In the genomic region with DNA sequence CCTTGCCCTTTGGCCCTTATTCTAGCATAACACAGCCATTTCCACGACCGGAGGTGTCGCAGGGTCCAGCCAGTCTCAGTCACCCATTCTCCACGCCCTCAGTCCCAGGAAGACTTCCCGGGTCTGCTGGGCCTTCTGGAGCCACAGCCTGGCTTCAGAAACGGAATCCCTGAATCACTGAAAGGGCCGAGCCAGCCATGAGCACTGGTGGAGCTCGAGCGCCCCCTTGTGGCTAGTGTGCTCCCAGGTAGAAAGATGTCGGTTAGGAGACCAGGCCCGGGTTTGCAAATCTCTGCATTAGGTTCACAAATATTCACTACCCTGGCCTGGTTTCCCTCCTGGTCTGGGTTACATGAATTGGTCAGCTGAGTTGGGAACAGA, we compare ENCODE assay signal across 9 mouse cellular contexts. TPM values are rescaled to one million over a fixed set of nuclear protein-coding genes. Genes with fewer than 3 reads are reported as not detected.
DNase-seq lines count a peak whose midpoint lies in the region; ATAC-seq lines count a peak whose summit lies in the region.
"Had no signal": no experiment of that assay in that cellular context is flagged by ENCODE, and none has a peak within 500 bp of the region (broad histone marks: within the 10 kb centered on the region; RNA-seq: fewer than 3 reads in every experiment).

No protein-coding gene starts in this region.

- H3K9ac ChIP-seq in hindbrain, embryonic 11.5 days (ENCODE audit: low read depth, low read length) = 0 out of 2 replicates have a peak overlapping the region, but pooled peaks have one; percentile 24
- no peak overlapping the region for H3K9ac ChIP-seq in lung, embryonic 16.5 days (ENCODE audit: low read length)

- H3K9me3 ChIP-seq in hindbrain, embryonic 11.5 days (ENCODE audit: control insufficient read depth, low read length) = no peaks in the 10 kb centered on the region
- H3K9me3 ChIP-seq in lung, embryonic 16.5 days (ENCODE audit: control insufficient read depth, low read length) = no peaks in the 10 kb centered on the region

- peaks cover 25% of the 10 kb centered on the region for H3K4me1 ChIP-seq in hindbrain, embryonic 11.5 days (replicated peaks; ENCODE audit: control insufficient read depth, insufficient read depth, low read length)
- H3K4me1 ChIP-seq in lung, embryonic 16.5 days (replicated peaks; ENCODE audit: control insufficient read depth, insufficient read depth, low read length) = no peaks in the 10 kb centered on the region

- DNase-seq in MEL-GATA-1-ER (ENCODE audit: extremely low read depth, low read depth) = peak; percentile 52
- DNase-seq in cerebellum, adult 8-10 months = peak; percentile 77
- peak; percentile 64 to 96 for DNase-seq in frontal cortex, adult 2 months (ENCODE audit: extremely low spot score in 1 of 2, low spot score in 1 of 2)
- peak; percentile 96 for DNase-seq in hindbrain, embryonic 11.5 days (ENCODE audit: low spot score)
- peak; percentile 72 for DNase-seq in layer of hippocampus, adult 9-10 months (ENCODE audit: low spot score)
- DNase-seq in ovary, postnatal 14 days (ENCODE audit: low spot score) = peak; percentile 85
- peak; percentile 77 for DNase-seq in thymus, postnatal 0 days (ENCODE audit: low spot score)

- 5% methylated on average over 11 of the region's 11 CpGs for WGBS in hindbrain, embryonic 11.5 days
- 8% methylated on average over 11 of the region's 11 CpGs for WGBS in lung, embryonic 16.5 days

- peak; percentile 48 for ATAC-seq in hindbrain, embryonic 11.5 days (ENCODE audit: low FRiP score)
- ATAC-seq in lung, embryonic 16.5 days (ENCODE audit: low read depth) = peak; percentile 41; the same call in 1 of the 2 replicates

- H3K4me3 ChIP-seq in hindbrain, embryonic 11.5 days (ENCODE audit: low read depth, low read length) = no peak overlapping the region
- no peak overlapping the region for H3K4me3 ChIP-seq in lung, embryonic 16.5 days (ENCODE audit: low read length)

- 0 out of 2 replicates have a peak, but pooled peaks cover 3% of the 10 kb centered on the region for H3K27me3 ChIP-seq in hindbrain, embryonic 11.5 days (ENCODE audit: control insufficient read depth, insufficient read depth, low read length)
- no peaks in the 10 kb centered on the region for H3K27me3 ChIP-seq in lung, embryonic 16.5 days (ENCODE audit: control insufficient read depth, insufficient read depth, low read depth, low read length)

- H3K4me2 ChIP-seq in hindbrain, embryonic 11.5 days (replicated peaks; ENCODE audit: low read depth, low read length) = no peak overlapping the region; the same call in 1 of the 2 replicates
- H3K4me2 ChIP-seq in lung, embryonic 16.5 days (ENCODE audit: low read depth, low read length) = no peak overlapping the region

- H3K27ac ChIP-seq in hindbrain, embryonic 11.5 days (ENCODE audit: low read depth, low read length) = peak overlapping the region; percentile 12; the same call in 1 of the 2 replicates
- H3K27ac ChIP-seq in lung, embryonic 16.5 days (ENCODE audit: low read length) = no peak overlapping the region
- H3K27ac ChIP-seq: macrophage had no signal

- H3K36me3 ChIP-seq in hindbrain, embryonic 11.5 days (ENCODE audit: control insufficient read depth, insufficient read depth, low read length) = no peaks in the 10 kb centered on the region
- no peaks in the 10 kb centered on the region for H3K36me3 ChIP-seq in lung, embryonic 16.5 days (ENCODE audit: control insufficient read depth, insufficient read depth, low read length)

RNA-seq across cellular contexts. Expression of gene Tmem179, which starts 26.4 kb away (rescaled TPM):
- polyA plus RNA-seq in frontal cortex, adult 2 months (2012; rRNA removed) = 116 and 119 TPM in 2 replicates
- 6.0 and 7.0 TPM in 2 replicates for polyA plus RNA-seq in hindbrain, embryonic 11.5 days (2014; fragmentation: Nextera tagmentation; extraction: Ambion mirVana)
- polyA plus RNA-seq in lung, embryonic 16.5 days (2015; fragmentation: Nextera tagmentation; extraction: Ambion mirVana) = 0.41 and 0.43 TPM in 2 replicates
- polyA plus RNA-seq in thymus, postnatal 0 days (2015; fragmentation: Nextera tagmentation; extraction: Ambion mirVana) = 0.08 and 0.18 TPM in 2 replicates
- polyA plus RNA-seq: macrophage had no signal

RNA-seq across cellular contexts. Expression of gene Inf2, which starts 45.7 kb away (rescaled TPM):
- polyA plus RNA-seq in frontal cortex, adult 2 months (2012; rRNA removed) = 87.3 and 106 TPM in 2 replicates
- 1.2 and 1.4 TPM in 2 replicates for polyA plus RNA-seq in hindbrain, embryonic 11.5 days (2014; fragmentation: Nextera tagmentation; extraction: Ambion mirVana)
- 3.5 and 3.7 TPM in 2 replicates for polyA plus RNA-seq in lung, embryonic 16.5 days (2015; fragmentation: Nextera tagmentation; extraction: Ambion mirVana)
- 2.2 and 3.1 TPM in 2 replicates for polyA plus RNA-seq in thymus, postnatal 0 days (2015; fragmentation: Nextera tagmentation; extraction: Ambion mirVana)

RNA-seq across cellular contexts. Expression of gene A530016L24Rik, which starts 53.7 kb away (rescaled TPM):
- 0.04 TPM in 2 replicates for polyA plus RNA-seq in frontal cortex, adult 2 months (2012; rRNA removed)
- polyA plus RNA-seq in hindbrain, embryonic 11.5 days (2014; fragmentation: Nextera tagmentation; extraction: Ambion mirVana) = not detected in 2 replicates
- 0.10 TPM in 2 replicates for polyA plus RNA-seq in lung, embryonic 16.5 days (2015; fragmentation: Nextera tagmentation; extraction: Ambion mirVana)
- polyA plus RNA-seq in thymus, postnatal 0 days (2015; fragmentation: Nextera tagmentation; extraction: Ambion mirVana) = 0.06 and 0.09 TPM in 2 replicates
- polyA plus RNA-seq: macrophage had no signal

Comparison
In these comparisons a context has a peak if more than half of its experiments do, and no peak if none do; other contexts are left out.
1. RNA of gene Tmem179, which starts 26.4 kb away (polyA plus RNA-seq): 116 to 119 TPM in frontal cortex, adult 2 months; 6.0 to 7.0 TPM in hindbrain, embryonic 11.5 days, 0.41 to 0.43 TPM in lung, embryonic 16.5 days and 0.08 to 0.18 TPM in thymus, postnatal 0 days; every median in the first group is over 10 times any median in the second.
2. RNA of gene Inf2, which starts 45.7 kb away (polyA plus RNA-seq): 87.3 to 106 TPM in frontal cortex, adult 2 months; 3.5 to 3.7 TPM in lung, embryonic 16.5 days, 2.2 to 3.1 TPM in thymus, postnatal 0 days and 1.2 to 1.4 TPM in hindbrain, embryonic 11.5 days; every median in the first group is over 10 times any median in the second.
3. Peak in every context shown above with its lines, with median percentiles within 50 percentile points of each other: DNase-seq.